Mouse (Mus musculus) hindbrain, embryonic 16.5 days (tissue): ENCODE measurements around the gene Cdc42ep4. TPM values are rescaled to one million over a fixed set of nuclear protein-coding genes. Genes with fewer than 3 reads are reported as not detected.

Experiments used
- ATAC-seq: fragments of 200-750 bp; cut with Nextera tagmentation; 2 replicates; pipeline ENCODE4 v1.8.0; 2017; ENCODE audit warnings: moderate TSS enrichment, moderate library complexity
- H3K27ac ChIP-seq: fragments of 300-500 bp; sonication (generic); 2 replicates; pipeline ENCODE4 v1.5.1; 2014; ENCODE audit warnings: low read depth, mild to moderate bottlenecking, control low read depth, low read length, moderate library complexity
- H3K27me3 ChIP-seq: fragments of 300-500 bp; sonication (generic); replicated peaks from 2 replicates; pipeline ENCODE4 v1.6.1; 2014; ENCODE audit warnings: low read length; ENCODE audit not compliant: control insufficient read depth, insufficient read depth
- H3K36me3 ChIP-seq: fragments of 300-500 bp; sonication (generic); 2 replicates; pipeline ENCODE4 v1.6.1; 2014; ENCODE audit warnings: mild to moderate bottlenecking, low read length, moderate library complexity, mixed read lengths; ENCODE audit not compliant: control insufficient read depth, insufficient read depth
- H3K4me1 ChIP-seq: fragments of 300-500 bp; sonication (generic); 2 replicates; pipeline ENCODE4 v1.6.1; 2014; ENCODE audit warnings: low read depth, low read length; ENCODE audit not compliant: control insufficient read depth, insufficient read depth
- H3K4me2 ChIP-seq: fragments of 300-500 bp; sonication (generic); 2 replicates; pipeline ENCODE4 v1.6.1; 2014; ENCODE audit warnings: mild to moderate bottlenecking, low read length, control low read depth, moderate library complexity
- H3K4me3 ChIP-seq: fragments of 300-500 bp; sonication (generic); 2 replicates; pipeline ENCODE4 v1.5.1; 2014; ENCODE audit warnings: mild to moderate bottlenecking, low read length, control low read depth, moderate library complexity
- H3K9ac ChIP-seq: fragments of 300-500 bp; sonication (generic); 2 replicates; pipeline ENCODE4 v1.6.1; 2014; ENCODE audit warnings: low read depth, mild to moderate bottlenecking, control low read depth, low read length, moderate library complexity
- H3K9me3 ChIP-seq: fragments of 300-500 bp; sonication (generic); 2 replicates; pipeline ENCODE4 v1.6.1; 2014; ENCODE audit warnings: mild to moderate bottlenecking, low read length, moderate library complexity; ENCODE audit not compliant: control insufficient read depth
- WGBS: fragments of 180-500 bp; shearing (Covaris S2); extraction: QIAGEN DNeasy Blood & Tissue Kit; methylation state at CpG from one replicate; pipeline ENCODE4 v1.1.7; 2014; 5-methylcytosine and 5-hydroxymethylcytosine counted together
- polyA plus RNA-seq: library from polyadenylated mRNA; unstranded; fragments of >200 nt; fragmentation: Nextera tagmentation; extraction: Ambion mirVana; gene quantifications from 2 replicates; pipeline ENCODE4 v1.2.1, GENCODE M21; 2015

Cdc42ep4 gene
- polyA plus RNA-seq, 1 experiment from 2014 or later, result 72.2 TPM

GRCm38 (mm10) chr11:113717767-113718424, 33.8 kb downstream of the Cdc42ep4 start:
- H3K36me3 ChIP-seq, result no peaks in the 10 kb centered on the region
- no peak overlapping the region for H3K4me2 ChIP-seq
- no peak for ATAC-seq
- H3K27me3 ChIP-seq, result no peaks in the 10 kb centered on the region; the same call in 1 of the 2 replicates
- no peaks in the 10 kb centered on the region for H3K9me3 ChIP-seq
- H3K4me1 ChIP-seq, result peaks cover 3% of the 10 kb centered on the region
- no peak overlapping the region for H3K4me3 ChIP-seq
- no peak overlapping the region for H3K27ac ChIP-seq
- no peak overlapping the region for H3K9ac ChIP-seq
- 60% methylated on average over 16 of the region's 16 CpGs for WGBS

- Histone ChIP-seq H3K4me3 (no peak overlapping the region), H3K27ac (no peak overlapping the region), H3K36me3 (no peaks in the 10 kb centered on the region), H3K27me3 (no peaks in the 10 kb centered on the region; the same call in 1 of the 2 replicates), H3K4me1 (no peaks in the 10 kb centered on the region), H3K9ac (no peak overlapping the region), H3K4me2 (no peak overlapping the region), H3K9me3 (no peaks in the 10 kb centered on the region)
- WGBS, result 100% methylated on average over 2 of the region's 2 CpGs
- ATAC-seq, result no peak
Observed at GRCm38 (mm10) chr11:113716132-113716531, 35.5 kb downstream of the Cdc42ep4 start.

- WGBS, result 74% methylated on average over 7 of the region's 7 CpGs
- Histone ChIP-seq H3K27me3 (no peaks in the 10 kb centered on the region; the same call in 1 of the 2 replicates), H3K4me3 (no peak overlapping the region), H3K9me3 (no peaks in the 10 kb centered on the region), H3K4me2 (no peak overlapping the region), H3K9ac (no peak overlapping the region), H3K36me3 (no peaks in the 10 kb centered on the region), H3K4me1 (peaks cover 6% of the 10 kb centered on the region), H3K27ac (no peak overlapping the region)
- no peak for ATAC-seq
Observed at GRCm38 (mm10) chr11:113715078-113715674, 36.5 kb downstream of the Cdc42ep4 start.

- no peak for ATAC-seq
- WGBS, result 45% methylated on average over 1 of the region's 1 CpGs
- peaks cover 4% of the 10 kb centered on the region; the same call in 1 of the 2 replicates for H3K36me3 ChIP-seq
- H3K4me2 ChIP-seq, result no peak overlapping the region
- no peak overlapping the region; the same call in 1 of the 2 replicates for H3K9ac ChIP-seq
- no peaks in the 10 kb centered on the region for H3K9me3 ChIP-seq
- peaks cover 2% of the 10 kb centered on the region for H3K27me3 ChIP-seq
- peaks cover 14% of the 10 kb centered on the region for H3K4me1 ChIP-seq
- no peak overlapping the region for H3K27ac ChIP-seq
- no peak overlapping the region for H3K4me3 ChIP-seq
Observed at GRCm38 (mm10) chr11:113711061-113711460, 40.6 kb downstream of the Cdc42ep4 start.

GRCm38 (mm10) chr11:113710257-113710777, 41.4 kb downstream of the Cdc42ep4 start:
- 1% methylated on average over 10 of the region's 10 CpGs for WGBS
- Histone ChIP-seq H3K27me3 (peaks cover 2% of the 10 kb centered on the region), H3K36me3 (peaks cover 4% of the 10 kb centered on the region; the same call in 1 of the 2 replicates), H3K4me1 (peaks cover 14% of the 10 kb centered on the region), H3K27ac (peak overlapping the region; percentile 72; the same call in 1 of the 2 replicates), H3K4me3 (no peak overlapping the region), H3K9me3 (no peaks in the 10 kb centered on the region), H3K4me2 (no peak overlapping the region), H3K9ac (peak overlapping the region; percentile 44)
- ATAC-seq, result no peak

- Histone ChIP-seq H3K4me2 (no peak within 1 kb of the TSS), H3K4me3 (no peak within 1 kb of the TSS)
- WGBS, result 9% methylated on average over 11 of the region's 11 CpGs
Observed at GRCm38 (mm10) chr11:113709731-113710256, 41.9 kb downstream of the Cdc42ep4 start, which contains the start of gene Cpsf4l. Cpsf4l (minus strand) TSS chr11:113710017.

GRCm38 (mm10) chr11:113709272-113709671, 42.4 kb downstream of the Cdc42ep4 start:
- H3K27ac ChIP-seq, result no peak overlapping the region
- peak; percentile 16; the same call in 1 of the 2 replicates for ATAC-seq
- H3K4me1 ChIP-seq, result peaks cover 14% of the 10 kb centered on the region
- H3K27me3 ChIP-seq, result peaks cover 2% of the 10 kb centered on the region; the same call in 1 of the 2 replicates
- H3K36me3 ChIP-seq, result peaks cover 4% of the 10 kb centered on the region; the same call in 1 of the 2 replicates
- no peak overlapping the region for H3K9ac ChIP-seq
- no peaks in the 10 kb centered on the region for H3K9me3 ChIP-seq
- no peak overlapping the region for H3K4me2 ChIP-seq
- H3K4me3 ChIP-seq, result no peak overlapping the region
- 17% methylated on average over 15 of the region's 15 CpGs for WGBS

More at GRCm38 (mm10) chr11:113709731-113710256, 41.9 kb downstream of the Cdc42ep4 start, which contains the start of gene Cpsf4l:
- Histone ChIP-seq H3K27ac (peak within 1 kb of the TSS; percentile 72; the same call in 1 of the 2 replicates), H3K36me3 (peaks cover 4% of the 10 kb centered on the region; the same call in 1 of the 2 replicates), H3K4me1 (peaks cover 14% of the 10 kb centered on the region), H3K9ac (peak within 1 kb of the TSS; percentile 44), H3K9me3 (no peaks in the 10 kb centered on the region), H3K27me3 (peaks cover 2% of the 10 kb centered on the region; the same call in 1 of the 2 replicates)
- ATAC-seq, result peak; percentile 49

GRCm38 (mm10) chr11:113708629-113709213, 43.0 kb downstream of the Cdc42ep4 start:
- H3K9me3 ChIP-seq, result no peaks in the 10 kb centered on the region
- H3K4me3 ChIP-seq, result no peak overlapping the region
- H3K4me2 ChIP-seq, result no peak overlapping the region
- ATAC-seq, result no peak
- no peak overlapping the region for H3K9ac ChIP-seq
- WGBS, result 57% methylated on average over 19 of the region's 19 CpGs
- H3K27me3 ChIP-seq, result peaks cover 2% of the 10 kb centered on the region; the same call in 1 of the 2 replicates
- H3K36me3 ChIP-seq, result peaks cover 4% of the 10 kb centered on the region; the same call in 1 of the 2 replicates
- no peak overlapping the region for H3K27ac ChIP-seq
- H3K4me1 ChIP-seq, result peaks cover 14% of the 10 kb centered on the region
